Mouse (Mus musculus) forebrain, embryonic 10.5 days (tissue): ENCODE measurements around the gene Dnah11. TPM values are rescaled to one million over a fixed set of nuclear protein-coding genes. Genes with fewer than 3 reads are reported as not detected.

Experiments used
- DNase-seq: peaks from one replicate; pipeline ENCODE4 v3.0.0-alpha.2; 2017; ENCODE audit warnings: low spot score; ENCODE audit errors: extremely low spot score
- H3K27ac ChIP-seq: fragments of 300-500 bp; sonication (generic); 2 replicates; pipeline ENCODE4 v1.5.1; 2016; ENCODE audit warnings: mild to moderate bottlenecking
- H3K27me3 ChIP-seq: fragments of 300-500 bp; sonication (generic); 2 replicates; pipeline ENCODE4 v1.6.1; 2016; ENCODE audit warnings: mild to moderate bottlenecking; ENCODE audit not compliant: poor library complexity, severe bottlenecking
- H3K36me3 ChIP-seq: fragments of 300-500 bp; sonication (generic); replicated peaks from 2 replicates; pipeline ENCODE4 v1.6.1; 2016; ENCODE audit warnings: mild to moderate bottlenecking, moderate library complexity
- H3K4me1 ChIP-seq: fragments of 300-500 bp; sonication (generic); 2 replicates; pipeline ENCODE4 v1.6.1; 2016
- H3K4me3 ChIP-seq: fragments of 300-500 bp; sonication (generic); 2 replicates; pipeline ENCODE4 v1.5.1; 2016; ENCODE audit warnings: mild to moderate bottlenecking, moderate library complexity
- H3K9me3 ChIP-seq: fragments of 300-500 bp; sonication (generic); 2 replicates; pipeline ENCODE4 v1.6.1; 2016; ENCODE audit warnings: mild to moderate bottlenecking, moderate library complexity
- WGBS: fragments of 180-500 bp; shearing (Covaris S2); methylation state at CpG from one replicate; pipeline ENCODE4 v1.1.7; 2016; 5-methylcytosine and 5-hydroxymethylcytosine counted together
- polyA plus RNA-seq: library from polyadenylated mRNA; unstranded; fragments of >200 nt; fragmentation: Nextera tagmentation; extraction: Ambion mirVana; gene quantifications from 2 replicates; pipeline ENCODE4 v1.2.1, GENCODE M21; 2016

Dnah11 gene
- polyA plus RNA-seq: 0.07 and 0.17 TPM in 2 replicates

DNA sequence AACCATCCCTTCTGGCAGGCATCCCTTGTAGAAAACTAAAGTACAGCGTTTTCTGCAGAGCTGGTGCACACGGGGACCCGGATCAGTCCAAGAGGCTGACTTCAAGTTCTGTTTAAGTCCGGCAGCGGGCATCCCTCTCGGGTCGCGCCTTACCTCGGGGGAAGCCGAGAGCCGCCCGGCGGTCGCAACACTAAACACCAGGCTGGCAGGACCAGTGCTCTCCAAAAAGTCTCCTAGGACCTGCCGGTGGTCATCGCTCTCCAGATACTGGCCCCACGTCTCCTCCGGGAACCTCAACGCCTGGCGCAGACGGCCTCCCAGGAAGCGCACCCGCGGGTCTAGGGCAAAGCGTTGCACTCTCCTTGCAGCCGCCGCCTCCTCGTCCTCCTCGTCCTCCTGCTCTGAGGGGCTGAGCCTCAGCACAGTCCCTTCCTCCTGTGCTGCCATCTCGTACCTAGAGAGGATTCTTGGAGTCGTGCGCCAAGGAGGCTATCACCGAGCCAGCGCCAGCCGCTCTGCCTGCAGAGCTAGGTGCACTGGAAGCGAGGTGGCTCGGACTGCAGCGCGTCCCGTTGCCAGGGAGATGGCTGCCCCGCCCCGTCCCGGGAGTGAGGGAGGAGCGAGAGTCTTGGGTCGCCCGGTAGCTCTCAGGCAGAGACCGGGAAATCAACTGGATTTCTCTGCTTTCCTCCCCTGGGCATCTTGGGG, at the start of gene Dnah11:
Gene Dnah11 (minus strand): TSS at position 658 of the 708 bp plus-strand sequence.
- Histone ChIP-seq H3K27ac (no peak within 1 kb of the TSS), H3K9me3 (no peaks in the 10 kb centered on the region), H3K4me3 (peak within 1 kb of the TSS; percentile 61), H3K36me3 (no peaks in the 10 kb centered on the region), H3K27me3 (peaks cover 66% of the 10 kb centered on the region), H3K4me1 (peaks cover 11% of the 10 kb centered on the region)
- DNase-seq: peak; percentile 82
- under 1% methylated on average over 47 of the region's 47 CpGs for WGBS

DNA sequence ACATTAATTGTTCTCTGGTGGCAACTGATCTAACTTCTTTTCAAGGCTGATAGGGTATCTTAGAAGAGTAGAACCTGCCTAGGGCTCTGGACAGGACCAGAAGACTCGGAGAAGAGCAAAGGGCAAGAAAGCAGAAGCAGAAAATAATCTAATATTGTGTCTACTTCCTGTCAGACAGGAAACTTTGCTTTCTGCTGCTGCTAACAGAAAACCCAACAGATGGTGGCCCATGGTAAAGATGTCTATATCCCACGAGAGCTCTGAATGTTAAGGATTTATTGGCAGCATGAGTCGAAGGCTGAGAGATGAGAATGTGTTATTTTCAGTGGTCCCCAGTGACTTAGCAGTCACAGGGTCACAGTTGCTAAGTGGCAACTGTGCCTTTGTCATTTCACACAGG, 22.3 kb upstream of the Dnah11 start:
- 81% methylated on average over 3 of the region's 3 CpGs for WGBS
- H3K4me3 ChIP-seq: no peak overlapping the region
- no peak overlapping the region for H3K27ac ChIP-seq
- no peak for DNase-seq
- no peaks in the 10 kb centered on the region for H3K9me3 ChIP-seq
- H3K27me3 ChIP-seq: no peaks in the 10 kb centered on the region
- H3K4me1 ChIP-seq: no peaks in the 10 kb centered on the region
- H3K36me3 ChIP-seq: no peaks in the 10 kb centered on the region

DNA sequence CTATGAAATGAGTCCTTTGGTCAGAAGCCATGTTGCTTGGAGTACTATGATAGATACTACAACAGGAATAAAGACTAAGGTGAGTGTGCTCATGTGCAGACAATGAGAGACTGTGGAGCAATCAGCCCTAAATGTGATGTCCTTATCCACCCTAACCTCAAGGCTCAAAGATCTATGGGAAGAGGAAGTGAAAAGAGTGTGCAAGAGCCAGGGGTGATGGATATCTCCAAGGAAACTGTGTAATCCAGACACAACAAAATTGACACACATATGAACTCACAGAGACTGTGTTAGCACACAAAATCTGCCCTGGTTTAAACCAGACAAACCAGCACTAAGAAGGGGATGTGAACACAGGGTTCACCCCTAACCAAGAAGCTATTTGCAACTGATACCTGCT, 21.2 kb upstream of the Dnah11 start:
- DNase-seq: no peak
- H3K27me3 ChIP-seq: no peaks in the 10 kb centered on the region
- no peak overlapping the region for H3K4me3 ChIP-seq
- no peak overlapping the region for H3K27ac ChIP-seq
- H3K36me3 ChIP-seq: no peaks in the 10 kb centered on the region
- no peaks in the 10 kb centered on the region for H3K9me3 ChIP-seq
- H3K4me1 ChIP-seq: no peaks in the 10 kb centered on the region

DNA sequence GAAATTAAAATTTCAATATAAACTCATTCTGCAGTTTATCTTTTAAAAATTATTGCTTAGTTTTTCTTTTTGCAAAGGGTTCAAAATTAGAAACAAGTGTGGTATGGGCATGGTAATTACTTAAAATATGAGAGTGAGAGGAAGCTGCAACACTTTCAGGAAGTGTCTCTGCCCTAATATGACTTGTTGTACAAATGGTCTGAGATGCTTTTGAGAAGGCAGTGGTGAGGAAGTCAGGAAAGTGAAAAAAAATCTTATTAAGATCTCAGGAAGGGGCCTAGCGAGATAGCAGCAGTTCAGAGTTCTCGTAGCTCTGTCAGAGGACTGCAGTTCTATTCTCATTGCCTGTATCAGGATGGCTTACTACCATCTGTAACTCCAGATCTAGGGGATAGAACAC, 13.3 kb upstream of the Dnah11 start:
- Histone ChIP-seq H3K4me3 (no peak overlapping the region), H3K36me3 (no peaks in the 10 kb centered on the region), H3K4me1 (no peaks in the 10 kb centered on the region), H3K9me3 (no peaks in the 10 kb centered on the region), H3K27me3 (no peaks in the 10 kb centered on the region), H3K27ac (no peak overlapping the region)
- WGBS: 96% methylated on average over 2 of the region's 2 CpGs
- DNase-seq: no peak

DNA sequence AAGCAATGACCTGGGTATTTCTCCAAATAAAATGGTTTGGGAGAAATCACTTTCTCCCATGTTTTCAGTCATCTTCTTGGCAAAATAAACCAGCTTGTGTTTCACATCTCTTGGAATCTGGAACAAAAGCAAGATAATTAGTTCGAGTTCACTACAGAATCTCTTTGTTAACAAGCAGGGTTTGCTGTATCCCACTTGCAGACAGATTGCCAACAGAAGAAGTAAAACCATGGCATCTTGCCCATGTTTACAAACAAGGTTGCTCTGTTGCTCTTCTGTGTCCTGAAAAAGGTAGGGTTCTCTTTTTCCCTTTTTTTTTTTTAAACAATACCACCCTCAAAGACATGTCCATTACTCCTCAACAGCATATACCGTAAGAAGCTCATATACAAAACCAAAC, 2.3 kb downstream of the Dnah11 start:
- DNase-seq: no peak
- H3K27ac ChIP-seq: no peak overlapping the region
- H3K27me3 ChIP-seq: peaks cover 76% of the 10 kb centered on the region
- WGBS: 69% methylated on average over 2 of the region's 2 CpGs
- no peaks in the 10 kb centered on the region for H3K9me3 ChIP-seq
- no peak overlapping the region for H3K4me3 ChIP-seq
- no peaks in the 10 kb centered on the region for H3K36me3 ChIP-seq
- peaks cover 11% of the 10 kb centered on the region for H3K4me1 ChIP-seq

DNA sequence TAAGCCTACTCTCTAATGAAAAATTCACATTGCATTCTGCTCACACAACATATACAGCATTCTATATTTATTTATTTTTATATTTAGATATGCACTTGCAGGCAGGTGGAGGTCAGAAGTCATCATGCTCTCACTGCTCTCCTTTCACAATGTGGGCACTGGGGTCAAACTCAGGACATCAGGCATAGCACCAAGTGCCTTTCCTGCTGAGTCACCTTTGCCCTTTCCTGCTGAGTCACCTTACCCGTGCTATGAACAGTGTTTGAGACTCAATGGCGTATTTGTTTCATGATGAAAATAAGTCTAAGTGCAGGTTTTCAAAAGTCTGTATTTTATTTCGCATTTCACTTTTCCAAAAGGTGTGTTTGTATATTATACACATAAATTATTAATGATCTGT, 9.3 kb downstream of the Dnah11 start:
- H3K9me3 ChIP-seq: no peaks in the 10 kb centered on the region
- peaks cover 30% of the 10 kb centered on the region for H3K4me1 ChIP-seq
- H3K36me3 ChIP-seq: no peaks in the 10 kb centered on the region
- no peak overlapping the region for H3K4me3 ChIP-seq
- WGBS: 73% methylated on average over 3 of the region's 3 CpGs
- no peak overlapping the region for H3K27ac ChIP-seq
- H3K27me3 ChIP-seq: peaks cover 77% of the 10 kb centered on the region
- no peak for DNase-seq

DNA sequence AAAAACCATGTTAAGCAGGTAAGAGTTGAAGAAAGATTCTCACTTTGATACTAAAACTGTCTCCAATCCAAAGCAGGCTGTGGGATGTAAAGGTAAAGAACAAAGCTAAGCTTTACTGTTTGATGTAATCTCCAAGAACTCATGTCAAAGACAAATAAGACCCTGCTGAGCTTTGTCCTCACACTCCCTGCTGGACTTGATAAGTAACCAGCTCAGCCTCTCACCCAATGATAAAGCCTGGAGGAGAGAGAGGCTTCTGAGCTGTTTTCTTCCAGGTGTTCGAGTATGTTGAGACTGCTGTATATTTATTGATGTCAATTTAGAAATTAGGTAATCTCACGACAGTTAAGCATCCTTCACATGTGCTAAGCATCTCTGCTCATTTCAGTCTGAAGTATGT, 11.2 kb downstream of the Dnah11 start:
- Histone ChIP-seq H3K36me3 (no peaks in the 10 kb centered on the region), H3K27me3 (peaks cover 67% of the 10 kb centered on the region), H3K4me1 (peaks cover 30% of the 10 kb centered on the region), H3K9me3 (no peaks in the 10 kb centered on the region), H3K27ac (no peak overlapping the region), H3K4me3 (no peak overlapping the region)
- WGBS: 36% methylated on average over 2 of the region's 2 CpGs
- no peak for DNase-seq

DNA sequence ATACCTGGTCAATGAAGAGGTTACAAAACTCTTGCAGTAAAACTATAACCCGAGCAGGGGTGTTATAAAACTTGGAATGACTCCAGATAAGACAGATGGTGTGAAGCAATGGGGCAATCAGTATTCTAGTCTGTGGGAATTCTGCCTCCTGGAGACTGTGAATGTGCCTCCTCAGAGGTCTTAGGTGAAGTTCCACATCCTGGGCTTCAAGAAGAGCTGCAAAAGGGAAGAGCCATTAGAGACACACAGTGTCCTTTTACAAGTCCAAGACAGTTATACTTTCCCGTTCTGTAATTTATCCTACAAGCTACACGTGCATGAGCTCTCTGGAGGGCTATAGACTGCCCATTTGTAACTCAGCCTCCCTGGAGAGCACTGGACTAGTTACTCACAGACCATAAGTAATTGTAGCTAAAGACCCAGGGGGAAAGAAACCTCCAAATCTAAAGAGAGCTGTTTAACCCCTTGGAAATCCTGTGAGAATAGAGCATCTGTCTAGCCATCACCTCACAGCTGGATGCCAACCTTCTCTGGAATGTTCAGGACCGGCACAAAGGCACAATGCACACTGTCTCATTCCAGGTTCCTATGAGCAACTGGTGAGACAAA, 11.9 kb downstream of the Dnah11 start:
- peaks cover 72% of the 10 kb centered on the region for H3K27me3 ChIP-seq

DNA sequence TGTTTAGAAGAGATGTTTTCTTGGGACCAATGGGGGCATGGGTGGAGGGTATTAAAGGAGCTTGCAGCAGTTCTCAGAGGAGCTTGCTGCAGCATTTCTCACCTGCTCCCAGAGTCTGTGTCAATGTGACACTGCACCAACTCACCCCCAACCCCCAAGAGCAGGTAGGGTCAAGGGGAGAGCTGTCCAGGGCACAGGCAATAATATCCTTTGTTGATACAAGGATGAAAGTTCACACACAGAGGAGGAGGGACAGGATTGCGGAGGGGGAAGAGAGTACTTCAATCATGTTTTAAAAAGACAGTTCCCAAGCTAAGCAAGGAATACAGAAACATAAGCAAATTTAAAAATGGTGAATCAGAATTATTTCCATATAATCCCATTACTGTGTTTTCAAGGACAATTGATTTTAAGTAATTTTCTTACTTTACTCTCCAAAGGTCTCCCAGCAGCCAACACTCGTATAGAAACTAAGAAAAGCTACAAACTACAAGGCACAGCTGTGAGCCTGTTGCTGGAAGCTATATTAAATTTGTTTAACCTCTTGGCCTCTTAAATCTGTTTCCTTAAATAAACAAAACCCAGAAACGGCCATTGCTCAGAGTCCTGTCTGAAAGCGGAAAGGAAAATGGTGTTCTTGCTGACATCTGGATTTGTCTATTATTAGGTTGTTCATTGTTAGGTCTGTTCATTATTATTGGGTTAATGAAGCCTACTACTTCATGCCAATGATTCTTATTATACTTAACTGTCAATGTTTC, 12.5 kb downstream of the Dnah11 start:
- no peak overlapping the region for H3K27ac ChIP-seq
- peaks cover 76% of the 10 kb centered on the region for H3K27me3 ChIP-seq
- no peaks in the 10 kb centered on the region for H3K36me3 ChIP-seq
- no peak for DNase-seq
- no peaks in the 10 kb centered on the region for H3K9me3 ChIP-seq
- peaks cover 30% of the 10 kb centered on the region for H3K4me1 ChIP-seq
- H3K4me3 ChIP-seq: no peak overlapping the region
- WGBS: 26% methylated on average over 4 of the region's 4 CpGs

More for the DNA sequence above, 11.9 kb downstream of the Dnah11 start:
- no peaks in the 10 kb centered on the region for H3K9me3 ChIP-seq
- peaks cover 30% of the 10 kb centered on the region for H3K4me1 ChIP-seq
- WGBS: 13% methylated on average over 4 of the region's 4 CpGs
- H3K4me3 ChIP-seq: no peak overlapping the region
- H3K36me3 ChIP-seq: no peaks in the 10 kb centered on the region
- peak; percentile 50 for DNase-seq
- no peak overlapping the region for H3K27ac ChIP-seq

DNA sequence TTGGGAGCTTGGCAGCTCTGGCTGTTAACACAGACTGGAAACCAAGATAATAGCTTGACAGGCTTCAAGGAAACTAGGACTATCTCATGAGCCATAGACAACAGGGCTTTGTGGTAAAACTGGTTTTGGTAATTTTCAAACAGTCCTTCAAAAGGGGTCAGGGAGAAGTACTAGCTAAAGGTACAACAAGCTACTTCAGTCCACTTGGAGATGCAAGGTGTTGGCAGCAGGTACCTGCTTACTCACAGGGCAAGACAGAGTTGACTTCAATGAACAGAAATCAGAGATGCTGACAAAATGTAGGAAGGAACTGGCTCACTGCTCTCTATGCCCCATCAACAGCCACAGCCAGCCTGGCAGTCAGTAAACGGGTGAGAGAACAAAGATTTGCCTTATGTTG, 14.1 kb downstream of the Dnah11 start:
- H3K27ac ChIP-seq: no peak overlapping the region
- H3K4me1 ChIP-seq: peaks cover 30% of the 10 kb centered on the region
- no peak overlapping the region for H3K4me3 ChIP-seq
- 83% methylated on average over 1 of the region's 1 CpGs for WGBS
- no peaks in the 10 kb centered on the region for H3K9me3 ChIP-seq
- peaks cover 65% of the 10 kb centered on the region for H3K27me3 ChIP-seq
- H3K36me3 ChIP-seq: no peaks in the 10 kb centered on the region
- no peak for DNase-seq

DNA sequence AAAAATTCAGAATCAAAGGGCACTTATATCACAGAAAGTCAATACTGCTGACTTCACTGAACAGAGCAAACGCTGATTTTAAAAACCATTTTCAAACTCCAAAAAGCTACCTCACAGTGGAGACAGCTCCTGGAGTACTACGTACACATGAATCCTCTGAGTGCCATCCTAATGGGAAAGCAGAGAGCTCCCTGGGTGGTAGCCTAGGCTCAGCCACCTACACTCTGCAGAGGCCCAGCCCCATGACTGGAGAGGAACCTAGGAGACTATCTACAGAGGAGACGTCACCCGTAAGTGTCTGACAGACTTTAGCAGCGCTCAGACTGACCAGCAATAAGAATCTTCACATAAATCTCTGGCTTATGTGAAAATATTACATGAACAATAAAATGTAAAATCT, 21.1 kb downstream of the Dnah11 start:
- H3K9me3 ChIP-seq: no peaks in the 10 kb centered on the region
- no peak for DNase-seq
- H3K4me1 ChIP-seq: no peaks in the 10 kb centered on the region
- 94% methylated on average over 5 of the region's 5 CpGs for WGBS
- H3K4me3 ChIP-seq: no peak overlapping the region
- H3K27me3 ChIP-seq: peaks cover 18% of the 10 kb centered on the region
- no peaks in the 10 kb centered on the region for H3K36me3 ChIP-seq
- no peak overlapping the region for H3K27ac ChIP-seq

DNA sequence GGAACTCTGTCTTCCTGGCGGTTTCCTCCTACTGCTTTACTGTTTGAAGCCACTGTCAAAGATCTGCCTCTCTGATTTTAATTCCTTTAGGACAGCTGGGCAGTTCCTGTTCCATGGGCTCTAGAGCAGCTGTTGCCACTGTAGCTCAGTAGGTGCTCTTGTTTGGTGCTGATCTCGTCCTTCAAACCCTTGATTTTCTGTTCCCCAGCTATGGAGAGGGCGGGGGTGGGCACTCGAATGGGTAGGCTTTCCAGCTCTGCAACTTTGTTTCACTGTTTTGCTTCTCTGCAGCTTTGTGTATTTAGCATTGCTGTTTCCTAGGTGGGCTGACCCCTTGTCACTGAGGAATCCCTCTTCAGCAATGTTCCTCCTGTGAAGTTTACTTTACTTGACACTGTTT, 34.1 kb downstream of the Dnah11 start:
- no peak overlapping the region for H3K4me3 ChIP-seq
- H3K27ac ChIP-seq: no peak overlapping the region
- peaks cover 10% of the 10 kb centered on the region; the same call in 1 of the 2 replicates for H3K9me3 ChIP-seq
- no peak for DNase-seq
- H3K4me1 ChIP-seq: peaks cover 7% of the 10 kb centered on the region; the same call in 1 of the 2 replicates
- 55% methylated on average over 4 of the region's 4 CpGs for WGBS
- no peaks in the 10 kb centered on the region for H3K27me3 ChIP-seq
- H3K36me3 ChIP-seq: no peaks in the 10 kb centered on the region

DNA sequence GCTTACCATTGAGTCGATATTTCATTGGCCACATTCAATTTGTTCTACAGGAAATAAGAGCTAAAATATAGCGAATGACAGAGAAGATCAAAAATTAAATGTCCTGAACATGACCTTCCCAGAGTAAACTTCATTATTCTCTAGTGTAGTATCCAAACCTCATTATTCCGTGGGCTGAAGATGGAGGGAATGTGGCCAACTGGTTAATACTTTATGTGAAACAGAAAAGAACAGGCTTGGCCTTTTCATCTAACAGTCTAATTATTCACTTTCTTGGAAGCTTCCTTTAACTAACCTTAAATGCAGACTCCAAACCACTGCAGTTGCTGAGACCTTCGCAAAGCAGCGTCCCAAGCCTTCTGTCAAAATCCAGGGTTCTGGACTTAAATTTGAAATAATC, 41.9 kb downstream of the Dnah11 start:
- Histone ChIP-seq H3K27ac (no peak overlapping the region), H3K36me3 (no peaks in the 10 kb centered on the region), H3K9me3 (no peaks in the 10 kb centered on the region), H3K4me1 (peaks cover 4% of the 10 kb centered on the region; the same call in 1 of the 2 replicates), H3K27me3 (no peaks in the 10 kb centered on the region), H3K4me3 (no peak overlapping the region)
- DNase-seq: no peak
- whole genome bisulfite sequencing: 95% methylated on average over 5 of the region's 5 CpGs
